Mouse (Mus musculus): ENCODE results near the gene Haus5.

The Haus5 gene

DNA sequence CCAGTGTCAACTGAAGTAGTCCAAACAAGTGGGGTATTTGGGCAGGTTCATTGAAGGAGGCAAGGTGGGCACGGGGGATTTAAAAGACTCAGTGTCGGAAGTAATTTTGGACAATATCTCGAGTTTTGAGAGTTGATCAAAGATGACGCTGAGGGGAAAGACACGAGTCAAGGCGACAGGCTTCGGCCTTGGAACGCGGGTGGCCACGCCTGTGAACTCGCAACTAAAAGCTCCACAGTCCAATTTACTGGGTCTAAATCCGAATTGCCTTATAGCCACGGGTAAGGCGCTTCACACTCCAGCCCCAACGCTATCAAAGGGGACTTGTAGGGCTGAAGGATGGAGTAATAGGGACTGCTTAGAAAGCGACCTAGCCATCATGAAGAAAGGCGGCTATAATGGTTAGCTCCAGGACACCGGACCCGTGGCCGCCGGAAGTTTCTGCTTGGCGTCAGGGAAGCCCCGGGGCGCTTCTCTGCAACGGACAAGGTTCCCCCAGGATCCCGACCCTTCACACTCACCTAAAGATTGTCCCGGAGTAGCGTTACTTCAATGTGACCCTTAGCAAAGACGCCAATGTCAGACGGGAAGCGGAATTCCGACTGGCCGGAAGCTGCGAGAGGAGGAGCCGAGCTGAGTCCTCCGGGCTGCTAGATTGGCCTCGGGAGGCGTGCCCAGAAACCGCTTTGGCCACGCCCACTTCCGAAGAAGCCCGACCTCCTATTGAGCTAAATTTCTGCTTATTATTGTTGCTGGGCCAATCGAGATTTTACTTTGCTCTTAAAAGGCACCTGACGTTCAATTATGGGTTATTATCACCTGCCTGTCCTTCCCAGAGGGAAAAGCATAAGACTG, 39.0 kb downstream of the Haus5 start, which contains the start of gene Cox6b1:
Gene Cox6b1 (minus strand): TSS at position 622 of the 855 bp plus-strand sequence.
- DNase-seq (ENCODE audit: low spot score), result peak; percentile 85

DNA sequence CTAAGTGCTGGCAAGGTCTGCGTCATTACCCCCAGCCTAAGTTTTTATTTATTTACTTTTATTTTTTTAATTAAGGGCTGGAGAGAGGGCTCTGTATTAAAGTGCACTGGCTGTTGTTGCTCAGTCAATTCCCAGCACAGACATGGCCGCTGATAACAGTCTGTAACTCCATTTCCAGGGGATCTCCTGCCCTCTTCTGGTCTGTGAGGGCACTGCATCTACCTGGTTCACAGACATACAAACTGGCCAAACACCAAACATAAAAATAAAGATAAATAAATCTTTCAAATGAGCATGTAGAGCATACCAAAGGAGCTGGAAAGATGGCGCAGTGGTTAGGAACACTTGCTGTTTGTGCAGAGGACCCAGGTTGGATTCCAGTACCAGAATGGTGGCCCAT, 45.6 kb downstream of the Haus5 start:
- DNase-seq (ENCODE audit: low spot score), result no peak

DNA sequence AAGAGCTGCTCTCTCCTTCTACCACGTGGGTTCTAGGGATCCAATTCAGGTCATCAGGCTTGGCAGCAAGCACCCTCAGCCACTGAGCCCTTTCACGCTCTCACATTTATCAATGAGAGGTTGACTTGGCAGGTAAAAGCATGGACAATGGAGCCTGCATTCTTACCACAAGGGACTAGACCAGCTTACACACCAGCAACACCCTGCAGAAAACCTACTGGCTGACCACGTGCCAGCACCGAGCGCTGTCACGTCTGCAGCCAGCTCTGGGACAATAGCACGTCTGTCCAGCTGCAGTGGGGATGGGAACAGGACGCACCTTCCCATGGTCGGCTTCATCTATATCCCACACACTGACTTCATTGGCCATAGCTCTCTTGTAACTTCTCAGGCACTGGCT, 46.1 kb downstream of the Haus5 start:
- DNase-seq (ENCODE audit: low spot score), result no peak

- peak; percentile 48 for DNase-seq (ENCODE audit: low spot score)
These were observed 49.6 kb downstream of the Haus5 start for GRCm38 (mm10) chr7:30615049-30615760.

GRCm38 (mm10) chr7:30614454-30614853, 50.3 kb downstream of the Haus5 start:
- no peak for DNase-seq (ENCODE audit: low spot score)

DNA sequence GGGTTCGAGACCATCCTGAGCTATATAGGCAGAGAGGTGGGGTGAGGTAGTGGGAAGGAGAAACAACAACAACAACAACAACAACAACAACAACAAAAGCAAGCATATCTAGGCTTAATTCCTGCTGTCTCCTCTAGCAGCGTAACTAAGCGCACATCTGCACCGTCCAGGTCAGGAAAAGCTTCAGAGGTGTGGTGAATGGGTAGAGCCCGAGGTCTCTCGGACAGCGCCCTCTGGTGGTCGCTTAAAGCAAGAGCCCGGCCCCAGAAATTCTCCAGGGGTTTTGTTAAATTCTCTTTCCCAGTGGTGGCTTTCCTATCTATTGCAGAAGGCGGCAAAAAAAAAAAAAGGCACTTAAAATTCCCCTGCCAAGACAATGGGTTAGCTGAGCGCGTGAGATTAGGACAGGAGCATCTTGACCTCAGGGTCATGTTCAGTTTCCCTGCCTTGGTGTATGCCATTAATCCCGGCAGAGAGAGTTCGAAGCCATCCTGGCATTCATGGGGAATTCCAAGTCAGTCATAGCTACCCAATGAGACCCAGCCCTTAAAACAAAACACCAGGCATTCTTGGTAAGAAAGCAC, 51.2 kb downstream of the Haus5 start:
- DNase-seq (ENCODE audit: low spot score), result peak; percentile 64

GRCm38 (mm10) chr7:30612654-30613402, 52.0 kb downstream of the Haus5 start, which contains the start of gene Upk1a:
Gene Upk1a (minus strand): TSS chr7:30612847.
- DNase-seq (ENCODE audit: low spot score), result no peak

DNA sequence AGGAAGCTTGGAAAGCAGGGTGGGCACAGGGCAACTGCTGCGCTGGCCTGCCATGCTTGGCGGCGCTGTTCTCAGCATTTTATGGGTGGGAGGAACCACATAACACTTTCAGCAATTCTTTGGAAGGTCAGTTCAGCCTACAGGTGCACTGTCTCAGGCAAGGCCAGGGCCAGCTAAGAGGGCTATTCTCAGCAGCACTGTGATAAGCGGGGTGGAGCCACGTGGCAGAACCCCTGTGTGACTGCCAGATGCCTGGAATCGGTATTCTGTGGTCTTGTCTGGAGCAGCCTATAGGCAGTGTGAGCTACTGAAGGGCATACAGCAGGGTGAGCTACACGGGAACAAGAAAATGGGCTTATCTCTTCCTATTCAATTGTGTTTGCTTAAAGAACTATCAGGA, 54.8 kb downstream of the Haus5 start:
- DNase-seq (ENCODE audit: low spot score), result no peak

- DNase-seq (ENCODE audit: low spot score), result no peak
These were observed 56.3 kb downstream of the Haus5 start for GRCm38 (mm10) chr7:30608476-30608875.

DNA sequence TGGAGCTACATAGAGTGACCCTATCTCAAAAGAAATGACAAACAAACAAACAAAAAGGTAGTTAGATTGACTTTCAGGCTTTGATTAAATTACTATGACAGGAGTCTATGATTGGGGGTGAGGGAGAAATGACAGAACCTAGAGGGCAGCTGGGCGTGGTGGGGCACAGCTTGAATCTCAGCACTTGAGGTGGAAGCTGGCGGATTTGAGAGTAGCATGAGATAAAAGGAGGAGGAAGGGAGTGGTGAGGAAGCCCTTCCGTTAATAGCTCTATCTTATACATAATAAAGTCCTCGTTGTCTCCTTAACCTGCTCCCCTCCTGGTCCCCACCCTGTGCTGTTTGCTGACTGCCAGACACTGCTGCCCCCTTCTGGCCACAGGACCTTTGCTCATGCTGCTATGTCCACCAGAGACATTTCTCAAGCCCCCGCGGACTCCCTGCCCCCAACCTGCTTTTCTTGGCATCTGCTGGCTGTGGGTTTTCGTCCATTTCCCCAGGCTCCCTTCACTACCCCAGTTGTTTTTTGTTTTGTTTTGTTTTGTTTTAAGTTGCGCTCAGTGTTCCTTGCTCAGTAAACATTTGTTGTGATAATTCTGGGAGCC, 57.0 kb downstream of the Haus5 start:
- no peak for DNase-seq (ENCODE audit: low spot score)

- no peak for DNase-seq (ENCODE audit: low spot score)
These were observed 59.9 kb downstream of the Haus5 start for GRCm38 (mm10) chr7:30604944-30605343.

DNA sequence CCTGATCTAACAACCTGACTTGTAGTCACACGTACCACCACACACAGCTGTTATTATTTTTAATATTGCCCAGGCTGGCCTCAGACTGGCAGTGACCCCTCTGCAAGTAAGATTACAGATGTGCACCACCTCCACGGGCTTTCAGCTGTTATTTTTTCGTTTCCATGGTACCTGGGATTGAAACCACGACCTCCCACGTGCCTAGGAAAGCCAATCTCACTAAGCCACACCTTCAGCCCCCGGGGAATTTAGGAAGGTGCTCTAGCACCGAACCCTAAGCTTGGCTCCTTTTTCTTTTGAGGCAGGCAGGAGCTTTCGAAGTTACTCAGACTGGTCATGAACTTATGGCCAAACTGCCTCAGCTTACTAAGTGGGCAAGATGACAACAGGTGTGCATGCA, 60.4 kb downstream of the Haus5 start:
- DNase-seq (ENCODE audit: low spot score), result no peak

All from testis, postnatal 14 days (tissue).